Mouse (Mus musculus): ENCODE measurements around the gene Olfr485. TPM values are rescaled to one million over a fixed set of nuclear protein-coding genes. Genes with fewer than 3 reads are reported as not detected.

Gene Olfr485
- total and polyA plus RNA-seq, 2 experiments from 2014 or later = not detected

DNA sequence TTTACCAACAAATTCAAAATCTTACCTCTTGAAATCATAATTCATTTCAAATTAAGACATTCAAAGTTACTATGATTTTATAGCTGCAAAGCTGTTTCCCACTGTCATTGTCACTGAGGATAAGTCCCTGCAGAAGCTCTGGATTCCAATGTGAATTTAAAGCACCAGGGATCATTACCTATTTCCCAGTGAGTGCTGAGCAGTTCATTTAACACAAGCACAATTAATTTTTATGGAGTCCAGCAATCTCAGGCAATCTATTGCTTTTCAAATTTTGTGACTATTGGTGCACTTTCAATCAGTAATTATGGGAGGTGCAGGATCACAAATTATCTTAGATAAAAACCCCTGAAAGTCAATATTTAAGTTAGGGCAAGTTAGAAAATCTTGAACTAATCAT lies 32.3 kb downstream of the Olfr485 start, which contains the start of gene Olfr484:
TSS of gene Olfr484 (minus strand) at position 101 of the 400 bp plus-strand sequence.
- no peaks in the 10 kb centered on the region for H3K36me3 ChIP-seq (replicated peaks; ENCODE audit: control insufficient read depth, insufficient read depth, low read length)
- no peak for TF ChIP-seq EP300 (IDR thresholded peaks at IDR 0.05; ENCODE audit: low read depth)
- TF ChIP-seq CTCF (IDR thresholded peaks at IDR 0.05; ENCODE audit: low read depth) = no peak
- ATAC-seq (ENCODE audit: insufficient read depth, low read depth) (no peak), DNase-seq (ENCODE audit: low spot score) (no peak)
- H3K9ac ChIP-seq (replicated peaks; ENCODE audit: low read depth, low read length) = no peak within 1 kb of the TSS
- H3K27me3 ChIP-seq (ENCODE audit: control insufficient read depth, insufficient read depth, low read length) = no peaks in the 10 kb centered on the region
- H3K4me2 ChIP-seq (ENCODE audit: low read depth, low read length) = no peak within 1 kb of the TSS
- H3K9me3 ChIP-seq (replicated peaks; ENCODE audit: control insufficient read depth, low read length) = no peaks in the 10 kb centered on the region
- no peak within 1 kb of the TSS for H3K4me3 ChIP-seq (ENCODE audit: low read depth, low read length)
- no peak within 1 kb of the TSS for H3K27ac ChIP-seq (ENCODE audit: low read depth)
- H3K4me1 ChIP-seq (ENCODE audit: control insufficient read depth, insufficient read depth) = no peaks in the 10 kb centered on the region

DNA sequence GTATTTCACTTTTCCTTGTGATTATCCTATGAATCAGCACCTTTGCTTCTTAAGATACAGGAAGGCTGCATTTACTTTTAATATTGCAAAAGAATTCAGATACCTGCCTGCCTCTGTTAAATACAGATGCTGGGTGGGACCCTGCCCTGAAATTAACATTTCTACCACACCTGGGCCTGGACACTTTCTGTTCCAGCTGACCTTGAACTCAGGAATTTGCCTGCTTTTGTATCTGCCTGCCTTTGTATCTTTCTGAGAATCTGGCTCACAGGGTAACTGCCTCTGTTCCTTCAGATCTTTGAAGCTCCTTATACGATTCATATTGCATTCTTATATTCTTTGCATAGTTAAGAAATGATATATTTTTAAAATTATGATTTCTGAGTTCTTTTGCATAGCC lies 38.3 kb downstream of the Olfr485 start:
- no peak overlapping the region for H3K4me3 ChIP-seq (ENCODE audit: low read depth, low read length)
- whole genome bisulfite sequencing = 29% methylated on average over 1 of the region's 1 CpGs
- no peak overlapping the region for H3K9ac ChIP-seq (replicated peaks; ENCODE audit: low read depth, low read length)
- no peaks in the 10 kb centered on the region for H3K36me3 ChIP-seq (replicated peaks; ENCODE audit: control insufficient read depth, insufficient read depth, low read length)
- no peaks in the 10 kb centered on the region for H3K9me3 ChIP-seq (replicated peaks; ENCODE audit: control insufficient read depth, low read length)
- ATAC-seq (ENCODE audit: insufficient read depth, low read depth) (no peak), DNase-seq (ENCODE audit: low spot score) (no peak)
- H3K4me1 ChIP-seq (ENCODE audit: control insufficient read depth, insufficient read depth) = no peaks in the 10 kb centered on the region
- H3K4me2 ChIP-seq (ENCODE audit: low read depth, low read length) = no peak overlapping the region
- no peak for TF ChIP-seq EP300 (IDR thresholded peaks at IDR 0.05; ENCODE audit: low read depth)
- TF ChIP-seq CTCF (IDR thresholded peaks at IDR 0.05; ENCODE audit: low read depth) = no peak
- no peaks in the 10 kb centered on the region for H3K27me3 ChIP-seq (ENCODE audit: control insufficient read depth, insufficient read depth, low read length)
- no peak overlapping the region for H3K27ac ChIP-seq (ENCODE audit: low read depth)

- no peaks in the 10 kb centered on the region for H3K36me3 ChIP-seq (replicated peaks; ENCODE audit: control insufficient read depth, insufficient read depth, low read length)
- H3K4me3 ChIP-seq (ENCODE audit: low read depth, low read length) = no peak overlapping the region
- no peak for DNase-seq (ENCODE audit: low spot score)
- no peak overlapping the region for H3K4me2 ChIP-seq (ENCODE audit: low read depth, low read length)
- no peak overlapping the region for H3K27ac ChIP-seq (ENCODE audit: low read depth)
- H3K9ac ChIP-seq (replicated peaks; ENCODE audit: low read depth, low read length) = no peak overlapping the region
- H3K27me3 ChIP-seq (ENCODE audit: control insufficient read depth, insufficient read depth, low read length) = no peaks in the 10 kb centered on the region
- no peak for ATAC-seq (ENCODE audit: insufficient read depth, low read depth)
- H3K9me3 ChIP-seq (replicated peaks; ENCODE audit: control insufficient read depth, low read length) = no peaks in the 10 kb centered on the region
- TF ChIP-seq EP300 (IDR thresholded peaks at IDR 0.05; ENCODE audit: low read depth) (no peak), CTCF (IDR thresholded peaks at IDR 0.05; ENCODE audit: low read depth) (no peak)
- 4% methylated on average over 1 of the region's 1 CpGs for WGBS
- no peaks in the 10 kb centered on the region for H3K4me1 ChIP-seq (ENCODE audit: control insufficient read depth, insufficient read depth)
Measured at GRCm38 (mm10) chr7:108120681-108121080, 39.0 kb downstream of the Olfr485 start.

Other genes with a start within 250 kb of the Olfr485 start
- not detected in 2 replicates for gene Olfr473, start 229.4 kb downstream of the Olfr485 start, total RNA-seq (2014; rRNA removed; ENCODE audit: low replicate concordance)
- gene Olfr473, start 229.4 kb downstream of the Olfr485 start, polyA plus RNA-seq (2015; fragmentation: Nextera tagmentation; extraction: Ambion mirVana) = not detected in 2 replicates
- not detected in 2 replicates for gene Olfr474, start 205.2 kb downstream of the Olfr485 start, total RNA-seq (2014; rRNA removed; ENCODE audit: low replicate concordance)
- gene Olfr474, start 205.2 kb downstream of the Olfr485 start, polyA plus RNA-seq (2015; fragmentation: Nextera tagmentation; extraction: Ambion mirVana) = not detected in 2 replicates
- not detected in 2 replicates for gene Olfr476, start 195.1 kb downstream of the Olfr485 start, total RNA-seq (2014; rRNA removed; ENCODE audit: low replicate concordance)
- gene Olfr476, start 195.1 kb downstream of the Olfr485 start, polyA plus RNA-seq (2015; fragmentation: Nextera tagmentation; extraction: Ambion mirVana) = not detected in 2 replicates
- not detected in 2 replicates for gene Olfr477, start 173.2 kb downstream of the Olfr485 start, total RNA-seq (2014; rRNA removed; ENCODE audit: low replicate concordance)
- gene Olfr477, start 173.2 kb downstream of the Olfr485 start, polyA plus RNA-seq (2015; fragmentation: Nextera tagmentation; extraction: Ambion mirVana) = not detected in 2 replicates
- gene Olfr478, start 125.9 kb downstream of the Olfr485 start, total RNA-seq (2014; rRNA removed; ENCODE audit: low replicate concordance) = not detected in 2 replicates
- gene Olfr478, start 125.9 kb downstream of the Olfr485 start, polyA plus RNA-seq (2015; fragmentation: Nextera tagmentation; extraction: Ambion mirVana) = not detected in 2 replicates
- gene Olfr479, start 109.2 kb downstream of the Olfr485 start, total RNA-seq (2014; rRNA removed; ENCODE audit: low replicate concordance) = not detected in 2 replicates
- gene Olfr479, start 109.2 kb downstream of the Olfr485 start, polyA plus RNA-seq (2015; fragmentation: Nextera tagmentation; extraction: Ambion mirVana) = not detected in 2 replicates
- not detected in 2 replicates for gene Olfr480, start 92.5 kb downstream of the Olfr485 start, total RNA-seq (2014; rRNA removed; ENCODE audit: low replicate concordance)
- not detected in 2 replicates for gene Olfr480, start 92.5 kb downstream of the Olfr485 start, polyA plus RNA-seq (2015; fragmentation: Nextera tagmentation; extraction: Ambion mirVana)
- not detected in 2 replicates for gene Olfr481, start 80.0 kb downstream of the Olfr485 start, total RNA-seq (2014; rRNA removed; ENCODE audit: low replicate concordance)
- not detected in 2 replicates for gene Olfr481, start 80.0 kb downstream of the Olfr485 start, polyA plus RNA-seq (2015; fragmentation: Nextera tagmentation; extraction: Ambion mirVana)
- gene Olfr482, start 62.3 kb downstream of the Olfr485 start, total RNA-seq (2014; rRNA removed; ENCODE audit: low replicate concordance) = not detected in 2 replicates
- gene Olfr482, start 62.3 kb downstream of the Olfr485 start, polyA plus RNA-seq (2015; fragmentation: Nextera tagmentation; extraction: Ambion mirVana) = 0.05 TPM in 1 of 2 replicates, not detected in the other
- not detected in 2 replicates for gene Olfr483, start 59.0 kb downstream of the Olfr485 start, total RNA-seq (2014; rRNA removed; ENCODE audit: low replicate concordance)
- not detected in 2 replicates for gene Olfr483, start 59.0 kb downstream of the Olfr485 start, polyA plus RNA-seq (2015; fragmentation: Nextera tagmentation; extraction: Ambion mirVana)
- gene Olfr484, start 32.4 kb downstream of the Olfr485 start, total RNA-seq (2014; rRNA removed; ENCODE audit: low replicate concordance) = not detected in 2 replicates
- gene Olfr484, start 32.4 kb downstream of the Olfr485 start, polyA plus RNA-seq (2015; fragmentation: Nextera tagmentation; extraction: Ambion mirVana) = not detected in 2 replicates
- not detected in 2 replicates for gene Olfr486, start 12.9 kb upstream of the Olfr485 start, total RNA-seq (2014; rRNA removed; ENCODE audit: low replicate concordance)
- gene Olfr486, start 12.9 kb upstream of the Olfr485 start, polyA plus RNA-seq (2015; fragmentation: Nextera tagmentation; extraction: Ambion mirVana) = not detected in 2 replicates
- gene Olfr487, start 54.8 kb upstream of the Olfr485 start, total RNA-seq (2014; rRNA removed; ENCODE audit: low replicate concordance) = not detected in 2 replicates
- gene Olfr487, start 54.8 kb upstream of the Olfr485 start, polyA plus RNA-seq (2015; fragmentation: Nextera tagmentation; extraction: Ambion mirVana) = not detected in 2 replicates
- gene Olfr488, start 98.5 kb upstream of the Olfr485 start, total RNA-seq (2014; rRNA removed; ENCODE audit: low replicate concordance) = not detected in 2 replicates
- gene Olfr488, start 98.5 kb upstream of the Olfr485 start, polyA plus RNA-seq (2015; fragmentation: Nextera tagmentation; extraction: Ambion mirVana) = not detected in 2 replicates
- gene Olfr490, start 129.1 kb upstream of the Olfr485 start, total RNA-seq (2014; rRNA removed; ENCODE audit: low replicate concordance) = not detected in 2 replicates
- gene Olfr490, start 129.1 kb upstream of the Olfr485 start, polyA plus RNA-seq (2015; fragmentation: Nextera tagmentation; extraction: Ambion mirVana) = not detected in 2 replicates
- not detected in 2 replicates for gene Olfr491, start 153.6 kb upstream of the Olfr485 start, total RNA-seq (2014; rRNA removed; ENCODE audit: low replicate concordance)
- not detected in 2 replicates for gene Olfr491, start 153.6 kb upstream of the Olfr485 start, polyA plus RNA-seq (2015; fragmentation: Nextera tagmentation; extraction: Ambion mirVana)
- gene Olfr492, start 163.8 kb upstream of the Olfr485 start, total RNA-seq (2014; rRNA removed; ENCODE audit: low replicate concordance) = not detected in 2 replicates
- not detected in 2 replicates for gene Olfr492, start 163.8 kb upstream of the Olfr485 start, polyA plus RNA-seq (2015; fragmentation: Nextera tagmentation; extraction: Ambion mirVana)
- not detected in 2 replicates for gene Olfr493, start 187.1 kb upstream of the Olfr485 start, total RNA-seq (2014; rRNA removed; ENCODE audit: low replicate concordance)
- gene Olfr493, start 187.1 kb upstream of the Olfr485 start, polyA plus RNA-seq (2015; fragmentation: Nextera tagmentation; extraction: Ambion mirVana) = not detected in 2 replicates
- not detected in 2 replicates for gene Olfr494, start 205.5 kb upstream of the Olfr485 start, total RNA-seq (2014; rRNA removed; ENCODE audit: low replicate concordance)
- gene Olfr494, start 205.5 kb upstream of the Olfr485 start, polyA plus RNA-seq (2015; fragmentation: Nextera tagmentation; extraction: Ambion mirVana) = not detected in 2 replicates
- gene Olfr495, start 233.3 kb upstream of the Olfr485 start, total RNA-seq (2014; rRNA removed; ENCODE audit: low replicate concordance) = not detected in 2 replicates
- not detected in 2 replicates for gene Olfr495, start 233.3 kb upstream of the Olfr485 start, polyA plus RNA-seq (2015; fragmentation: Nextera tagmentation; extraction: Ambion mirVana)